Mouse (Mus musculus) kidney, postnatal 25 days (tissue): ENCODE measurements around the gene Ifne.

Experiments
- DNase-seq, 2 experiments: peaks; one replicate each; pipeline ENCODE4 v3.0.0; 2021; ENCODE audit warnings: mixed read lengths in 2 of 2

Ifne gene

DNA sequence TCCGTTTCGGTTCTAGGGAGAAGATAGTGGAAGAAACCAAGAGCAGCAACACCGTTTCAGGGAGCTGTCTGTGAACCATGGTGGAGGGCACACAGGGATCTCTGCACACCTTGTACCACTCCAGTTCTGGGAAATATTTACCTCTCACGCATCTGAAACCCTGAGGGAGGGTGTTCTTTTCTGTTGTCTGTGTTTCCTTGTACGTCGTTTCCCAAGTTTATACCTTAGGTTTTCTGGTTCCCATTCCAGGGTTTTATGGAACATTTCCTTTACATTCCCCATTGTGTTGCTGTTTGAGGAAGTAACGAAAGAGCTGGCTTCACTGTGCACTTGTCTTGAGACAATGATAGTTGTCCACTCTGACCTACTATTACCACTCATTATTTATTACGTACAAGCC lies at the start of gene Ifne:
Gene Ifne (minus strand): TSS at position 101 of the 400 bp plus-strand sequence.
- no peak for DNase-seq

- no peak for DNase-seq
Measured at GRCm38 (mm10) chr4:88928341-88929102, 48.5 kb upstream of the Ifne start.

DNA sequence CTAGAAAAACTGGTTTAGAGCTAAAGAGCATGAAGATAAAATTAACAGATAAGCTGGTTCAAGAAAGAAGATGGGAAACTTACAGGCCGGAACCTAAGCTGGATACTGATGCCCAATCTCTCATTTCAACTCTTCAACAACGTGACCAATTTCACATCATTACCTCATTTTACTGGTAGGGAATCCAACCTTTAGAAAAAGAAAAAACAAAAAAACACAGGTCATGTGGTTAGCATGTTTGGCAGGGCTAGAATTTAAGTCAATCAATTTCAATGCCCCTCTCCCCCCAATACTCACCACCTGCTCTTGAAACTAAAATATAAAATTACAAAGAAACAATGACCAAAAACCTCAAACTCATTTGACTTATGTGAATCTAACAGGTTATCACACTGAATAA lies 47.8 kb upstream of the Ifne start:
- no peak for DNase-seq

DNA sequence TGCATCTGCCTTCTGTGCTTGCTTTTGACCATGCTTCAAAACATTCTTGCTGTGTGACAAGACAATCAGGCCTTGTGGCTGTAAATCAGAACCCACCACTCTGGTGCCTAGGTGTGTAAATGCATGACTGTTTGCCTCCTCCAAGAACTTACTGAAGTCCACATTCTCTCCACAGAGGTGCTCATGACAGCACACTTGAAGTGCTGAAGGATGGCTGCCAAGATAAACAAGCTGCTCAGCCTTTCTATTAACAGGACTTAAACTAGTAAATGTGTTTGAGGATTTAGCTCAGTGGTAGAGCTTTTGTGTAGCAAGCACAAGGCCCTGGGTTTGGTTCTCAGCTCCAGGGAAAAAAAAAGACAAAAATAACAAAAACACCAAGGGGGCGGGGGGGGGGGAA lies 46.6 kb upstream of the Ifne start:
- DNase-seq: no peak

DNA sequence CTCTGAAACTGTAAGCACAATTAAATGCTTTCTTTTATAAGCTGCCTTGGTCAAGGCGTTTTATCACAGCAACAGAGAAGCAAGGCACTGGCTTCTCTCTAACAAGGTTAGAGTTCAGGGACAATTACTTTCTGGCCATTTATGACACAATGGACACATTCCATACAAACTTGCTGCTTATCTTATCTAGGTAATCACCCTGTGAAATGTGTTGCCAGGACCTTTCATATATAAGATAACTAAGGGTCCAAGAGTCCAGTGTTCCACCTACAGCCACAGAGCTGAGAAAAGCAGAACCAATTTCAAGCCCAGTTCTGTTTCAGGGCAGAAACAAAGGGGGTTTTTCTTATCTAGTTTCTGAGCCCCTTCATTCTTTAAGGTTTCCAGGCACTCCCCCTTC lies 46.1 kb upstream of the Ifne start:
- DNase-seq: no peak

DNA sequence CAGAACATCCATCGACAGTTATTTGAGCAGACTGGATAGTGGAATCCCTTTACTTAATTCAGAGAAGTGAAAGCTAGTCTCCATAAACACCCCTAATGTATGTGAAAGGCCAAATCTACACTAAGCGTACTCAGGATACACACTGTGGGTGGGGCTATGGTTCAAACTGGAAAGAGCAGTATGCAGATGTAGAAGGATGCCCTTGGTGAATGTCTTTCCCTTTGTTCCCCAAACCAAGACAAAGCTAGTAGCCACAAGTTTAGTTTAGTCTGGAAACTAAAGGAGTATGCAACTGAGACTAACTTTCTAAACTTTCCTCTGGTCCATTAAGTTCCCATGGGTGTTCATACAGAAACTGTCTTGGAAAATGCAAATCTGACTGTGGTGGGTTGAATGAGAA lies 45.5 kb upstream of the Ifne start:
- DNase-seq: no peak

GRCm38 (mm10) chr4:88921280-88921679 lies 41.3 kb upstream of the Ifne start:
- no peak for DNase-seq

GRCm38 (mm10) chr4:88917770-88918460 lies 37.9 kb upstream of the Ifne start:
- DNase-seq: no peak

GRCm38 (mm10) chr4:88916306-88916705 lies 36.3 kb upstream of the Ifne start:
- DNase-seq: no peak

- no peak for DNase-seq
Measured at GRCm38 (mm10) chr4:88913984-88914383, 34.0 kb upstream of the Ifne start.

DNA sequence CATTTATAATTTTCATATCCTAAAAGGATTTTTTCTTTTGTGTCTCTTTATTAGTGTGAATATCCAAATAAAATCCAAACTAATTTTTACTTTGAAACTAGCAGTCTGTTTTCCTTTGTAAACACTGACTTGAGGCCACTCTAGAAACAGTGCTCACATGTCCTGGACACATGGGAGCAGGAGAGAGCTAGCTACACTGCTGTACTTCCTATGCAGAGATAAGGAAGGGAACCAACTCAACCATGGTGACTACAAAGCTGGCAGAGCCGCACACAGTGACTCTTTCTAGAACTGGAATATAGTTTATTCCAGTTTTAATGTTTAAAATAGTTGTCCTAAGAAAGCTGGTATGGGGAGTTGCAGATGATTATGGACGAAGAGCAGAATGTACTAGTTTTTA lies 32.9 kb upstream of the Ifne start:
- no peak for DNase-seq

DNA sequence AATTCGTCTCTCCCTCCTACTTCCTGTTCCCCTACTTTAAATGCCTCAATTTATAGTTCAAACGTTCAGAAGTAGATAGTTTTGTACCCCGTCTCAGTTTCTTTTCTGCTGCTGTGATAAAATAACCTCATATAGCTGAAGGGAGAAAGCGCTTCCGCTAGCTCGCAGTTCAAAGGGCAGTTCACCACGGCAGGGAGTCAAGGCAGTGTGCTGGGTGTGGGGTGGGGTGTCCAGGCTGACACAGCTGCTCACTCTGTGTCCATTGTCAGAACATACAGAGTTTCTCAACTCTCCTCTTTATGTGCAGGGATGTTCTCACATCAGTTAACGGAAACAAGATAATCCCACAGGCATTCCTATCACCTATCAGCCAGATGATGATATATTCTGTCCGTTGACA lies 32.2 kb upstream of the Ifne start:
- DNase-seq: no peak

GRCm38 (mm10) chr4:88909600-88910534 lies 29.9 kb upstream of the Ifne start:
- DNase-seq: no peak

DNA sequence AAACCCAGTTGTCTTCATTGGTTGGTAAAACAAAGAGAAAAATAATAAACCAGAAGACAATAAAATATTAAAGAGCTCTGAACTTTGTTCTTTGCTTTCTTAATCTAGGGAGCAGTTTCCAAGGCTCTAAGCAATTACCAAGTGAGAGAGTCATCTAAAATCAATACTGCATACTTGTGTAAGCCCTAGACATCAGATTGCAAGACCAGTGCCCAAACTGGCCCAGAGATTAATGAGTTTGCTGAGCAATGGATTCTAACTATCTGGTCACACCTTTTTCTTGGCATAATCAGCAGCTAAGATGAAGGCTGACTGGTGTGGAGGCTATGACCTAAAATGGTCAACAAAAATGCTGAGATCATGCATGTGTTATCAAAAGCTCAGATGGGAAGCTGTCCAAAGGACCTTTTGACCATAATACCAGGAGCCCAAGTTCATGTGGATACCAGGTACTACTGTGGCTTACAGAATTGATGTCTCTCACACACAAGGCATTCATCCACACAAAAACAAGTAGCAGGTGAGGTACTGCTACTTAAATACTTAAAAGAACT lies 13.3 kb upstream of the Ifne start:
- no peak for DNase-seq

DNA sequence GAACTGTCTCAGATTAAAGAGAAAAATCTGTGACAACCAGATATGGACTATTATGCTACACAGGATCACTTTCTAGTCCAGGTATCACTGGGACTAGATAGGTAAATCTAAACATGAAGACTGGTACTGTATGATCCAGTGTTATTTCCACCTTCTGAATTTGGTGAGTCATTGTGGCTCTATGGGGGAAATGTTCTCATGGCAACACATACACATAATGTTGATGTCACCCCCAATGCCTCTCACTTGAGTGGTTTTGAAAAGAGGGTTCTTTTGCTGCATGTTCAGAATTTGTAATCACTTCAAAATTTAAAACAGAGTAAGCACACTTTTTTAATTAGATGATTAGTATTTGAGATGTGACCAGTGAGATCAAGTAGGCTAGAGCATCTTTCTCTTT lies 8.2 kb upstream of the Ifne start:
- no peak for DNase-seq

- no peak for DNase-seq
Measured at GRCm38 (mm10) chr4:88878772-88879171, 1.2 kb downstream of the Ifne start.

DNA sequence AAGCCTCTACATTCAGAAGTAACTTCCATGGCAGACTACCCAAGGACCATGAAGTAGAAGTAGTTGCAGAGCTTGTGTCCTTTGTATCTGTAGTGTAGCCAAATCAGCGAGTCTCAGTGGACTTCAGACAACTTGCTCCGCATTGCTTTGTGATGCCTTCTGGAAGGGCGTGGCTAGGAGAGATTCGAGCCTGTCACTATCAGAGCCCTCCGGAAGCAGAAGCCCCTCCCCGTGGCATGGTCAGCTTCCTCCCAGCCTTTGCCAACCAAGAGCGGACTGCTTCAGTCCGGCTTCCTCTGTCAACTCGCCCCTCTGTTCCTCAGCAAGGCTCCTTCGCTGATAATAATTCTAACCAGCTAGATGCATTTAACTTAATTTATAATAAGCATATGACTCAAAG lies 1.8 kb downstream of the Ifne start:
- peak; percentile 18 to 55 for DNase-seq

DNA sequence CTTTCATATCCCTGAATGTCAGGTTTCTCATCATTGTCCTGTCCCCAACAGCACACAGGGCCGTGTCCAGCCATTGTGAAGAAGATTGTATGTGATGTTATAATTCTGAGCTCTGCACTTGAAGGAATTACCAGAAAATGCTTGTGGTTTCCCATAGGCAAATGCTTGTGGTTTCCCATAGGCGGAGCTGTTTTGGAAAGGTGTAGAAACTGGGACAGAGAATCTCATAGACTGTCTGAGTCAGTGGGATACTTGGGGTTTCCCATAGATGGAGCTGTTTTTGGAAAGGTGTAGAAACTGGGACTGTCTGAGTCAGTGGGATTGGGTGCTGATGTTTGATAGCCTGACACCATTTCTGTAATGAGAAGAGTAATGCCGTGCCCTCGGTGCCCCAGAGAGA lies 3.5 kb downstream of the Ifne start:
- DNase-seq: no peak

- DNase-seq: no peak
Measured at GRCm38 (mm10) chr4:88875435-88876095, 4.4 kb downstream of the Ifne start.

- DNase-seq: peak in 1 of 2 experiments; percentile 24
Measured at GRCm38 (mm10) chr4:88872691-88873090, 7.3 kb downstream of the Ifne start.

DNA sequence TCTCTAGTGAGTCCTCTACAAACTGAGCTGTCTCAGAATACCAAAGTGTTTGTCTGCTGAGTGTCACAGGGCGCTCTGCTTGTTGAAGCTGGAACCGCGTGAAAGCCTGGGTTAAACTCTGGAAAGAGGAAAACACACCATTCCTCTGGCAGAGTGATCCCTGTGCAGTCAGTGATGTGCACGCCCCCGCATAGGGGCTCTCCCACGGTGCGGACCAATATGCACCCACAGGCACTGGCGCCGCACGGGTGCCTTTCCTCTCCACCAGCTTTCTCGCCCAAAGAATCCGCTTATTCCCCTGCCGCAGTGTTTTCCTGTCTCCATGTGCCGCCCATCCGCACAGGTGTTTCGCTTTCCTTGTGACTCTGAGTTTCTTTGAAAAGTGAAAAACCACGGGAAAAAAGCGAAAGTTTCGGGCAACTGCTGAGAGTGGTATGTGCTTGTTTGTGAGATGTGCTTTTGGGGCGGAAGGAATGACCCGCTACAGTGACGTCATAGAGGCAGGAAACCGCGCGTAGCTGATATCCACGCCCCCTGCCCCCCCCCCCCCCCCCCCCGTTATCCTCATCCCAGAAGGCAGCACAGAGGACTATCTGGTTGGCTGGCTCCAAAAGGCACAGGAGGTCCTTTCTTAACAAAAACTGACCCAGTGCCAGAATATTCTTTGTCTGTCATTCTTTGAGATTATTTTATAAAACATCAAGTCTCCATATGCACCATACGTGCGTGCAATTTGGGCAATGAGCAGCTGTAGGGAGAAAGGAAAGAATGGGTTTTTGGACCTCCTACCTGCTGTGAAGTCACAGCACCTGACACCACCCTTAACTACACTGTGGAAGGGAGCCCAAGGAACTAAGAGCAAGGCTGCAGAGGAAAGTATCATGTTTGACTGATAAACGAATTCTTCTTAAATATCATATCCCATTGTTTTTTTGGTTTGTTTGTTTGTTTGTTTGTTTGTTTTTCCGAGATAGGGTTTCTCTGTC lies 11.8 kb downstream of the Ifne start:
- peak; percentile 15 to 42 for DNase-seq
